In the genomic region with DNA sequence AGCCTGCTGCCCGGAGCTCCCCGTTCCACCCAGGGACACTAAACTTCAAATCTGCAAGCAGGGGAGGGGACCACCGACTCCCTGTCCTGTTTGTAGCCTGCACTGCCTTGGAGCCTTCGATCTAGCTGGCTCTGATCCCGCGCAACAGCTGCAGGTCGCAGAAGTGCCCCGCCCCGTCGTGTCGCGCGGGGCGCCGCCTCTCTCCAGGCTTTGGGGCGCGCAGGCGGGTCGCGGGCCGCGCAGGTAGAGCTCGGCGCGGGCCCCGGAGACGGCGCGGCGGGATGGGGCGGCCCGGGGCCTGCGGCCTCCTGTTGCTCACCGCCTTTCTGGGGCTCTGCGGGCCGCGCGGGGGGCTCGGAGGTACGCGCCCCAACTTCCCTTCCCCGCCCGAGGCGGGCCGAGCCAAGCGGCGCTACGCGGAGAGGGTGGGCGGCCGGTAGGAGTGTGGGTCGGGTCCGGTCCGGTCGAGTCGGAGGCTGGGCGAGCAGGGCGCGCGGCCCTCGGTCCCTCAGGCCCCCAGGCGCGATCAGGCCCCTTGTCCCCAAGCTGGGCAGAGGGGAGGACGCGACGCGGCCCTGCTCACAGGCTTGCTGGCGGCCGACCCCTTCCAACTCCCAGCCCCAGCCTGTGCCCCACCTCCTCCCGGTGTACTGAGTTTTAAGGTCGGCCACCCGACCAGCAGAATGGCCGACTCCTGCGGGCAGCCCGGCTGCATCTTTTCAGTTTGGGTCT, we compare ENCODE assay signal across 8 mouse cellular contexts. TPM values are rescaled to one million over a fixed set of nuclear protein-coding genes. Genes with fewer than 3 reads are reported as not detected.
DNase-seq lines count a peak whose midpoint lies in the region; ATAC-seq and TF ChIP-seq lines count a peak whose summit lies in the region.

A gene (plus strand): TSS at position 185 of the 732 bp plus-strand sequence.

- TF ChIP-seq EP300 in heart, adult 2 months (IDR thresholded peaks at IDR 0.05; ENCODE audit: insufficient read depth, low read depth, low read length): no peak

- 3% methylated on average over 52 of the region's 75 CpGs for WGBS in heart, adult 2 months
- WGBS in heart, embryonic 15.5 days: 2% methylated on average over 65 of the region's 75 CpGs
- WGBS in midbrain, embryonic 12.5 days: under 1% methylated on average over 74 of the region's 75 CpGs

- peak; percentile 24 to 33 for DNase-seq in heart, adult 2 months
- DNase-seq in heart, adult 8-10 months (ENCODE audit: low spot score): no peak
- DNase-seq in kidney, postnatal 4 days: peak; percentile 70 to 79
- peak; percentile 69 for DNase-seq in thymus, postnatal 4 days
- no peak for DNase-seq in left cerebral cortex, postnatal 25 days (ENCODE audit: low spot score in 2 of 2)

- TF ChIP-seq CTCF in heart, adult 2 months (IDR thresholded peaks at IDR 0.05): no peak
- TF ChIP-seq CTCF in cortical plate, adult 2 months (IDR thresholded peaks at IDR 0.05; ENCODE audit: extremely low read depth, insufficient read depth, low read length): no peak

- H3K79me2 ChIP-seq in heart, adult 2 months (replicated peaks; ENCODE audit: control insufficient read depth, insufficient read depth, low read length): no peaks in the 10 kb centered on the region

- H3K27me3 ChIP-seq in heart, adult 2 months (ENCODE audit: control insufficient read depth, insufficient read depth, low read length): peaks cover 6% of the 10 kb centered on the region
- peaks cover 7% of the 10 kb centered on the region; the same call in 1 of the 2 replicates for H3K27me3 ChIP-seq in heart, embryonic 15.5 days
- peaks cover 38% of the 10 kb centered on the region for H3K27me3 ChIP-seq in midbrain, embryonic 12.5 days

- H3K9ac ChIP-seq in heart, adult 2 months (ENCODE audit: low read depth, low read length): peak within 1 kb of the TSS; percentile 78
- peak within 1 kb of the TSS; percentile 74 for H3K9ac ChIP-seq in heart, embryonic 15.5 days
- peak within 1 kb of the TSS; percentile 68 for H3K9ac ChIP-seq in midbrain, embryonic 12.5 days (replicated peaks)

- peak within 1 kb of the TSS; percentile 96 for H3K4me2 ChIP-seq in heart, embryonic 15.5 days
- H3K4me2 ChIP-seq in midbrain, embryonic 12.5 days (replicated peaks): peak within 1 kb of the TSS; percentile 98

- H3K27ac ChIP-seq in heart, adult 2 months: no peak within 1 kb of the TSS
- H3K27ac ChIP-seq in cortical plate, adult 2 months (ENCODE audit: insufficient read depth, low read length): no peak within 1 kb of the TSS
- peak within 1 kb of the TSS; percentile 22; the same call in 1 of the 2 replicates for H3K27ac ChIP-seq in heart, embryonic 15.5 days
- no peak within 1 kb of the TSS for H3K27ac ChIP-seq in midbrain, embryonic 12.5 days (replicated peaks)

- no peak for TF ChIP-seq POLR2A in heart, adult 2 months (IDR thresholded peaks at IDR 0.05; ENCODE audit: insufficient read depth, low read depth, low read length)
- no peak for TF ChIP-seq POLR2A in cortical plate, adult 2 months (IDR thresholded peaks at IDR 0.05; ENCODE audit: extremely low read depth, insufficient read depth, low read length)

- H3K9me3 ChIP-seq in heart, embryonic 15.5 days (replicated peaks): no peaks in the 10 kb centered on the region
- no peaks in the 10 kb centered on the region for H3K9me3 ChIP-seq in midbrain, embryonic 12.5 days

- ATAC-seq in heart, embryonic 15.5 days (replicated peaks; ENCODE audit: insufficient number of reproducible peaks, insufficient read depth, low FRiP score, low read depth): peak; percentile 67
- ATAC-seq in midbrain, embryonic 12.5 days (ENCODE audit: low FRiP score, low read depth): peak; percentile 71

- no peaks in the 10 kb centered on the region; the same call in 1 of the 2 replicates for H3K4me1 ChIP-seq in heart, adult 2 months (ENCODE audit: control insufficient read depth, insufficient read depth, low read length)
- H3K4me1 ChIP-seq in cortical plate, adult 2 months (ENCODE audit: control insufficient read depth, insufficient read depth, low read length): no peaks in the 10 kb centered on the region
- H3K4me1 ChIP-seq in heart, embryonic 15.5 days (replicated peaks): peaks cover 12% of the 10 kb centered on the region
- H3K4me1 ChIP-seq in midbrain, embryonic 12.5 days: peaks cover 6% of the 10 kb centered on the region; the same call in 1 of the 2 replicates

- intact Hi-C loops in heart, adult 2 months (cut with DNase I): no loop called here
- intact Hi-C loops in left cerebral cortex, postnatal 25 days (cut with DNase I): no loop called here

- H3K4me3 ChIP-seq in heart, adult 2 months: peak within 1 kb of the TSS; percentile 46
- H3K4me3 ChIP-seq in cortical plate, adult 2 months (ENCODE audit: insufficient read depth, low read length): peak within 1 kb of the TSS; percentile 33; the same call in 1 of the 2 replicates
- H3K4me3 ChIP-seq in heart, embryonic 15.5 days: peak within 1 kb of the TSS; percentile 77
- peak within 1 kb of the TSS; percentile 66 for H3K4me3 ChIP-seq in midbrain, embryonic 12.5 days

- H3K36me3 ChIP-seq in heart, adult 2 months (ENCODE audit: control insufficient read depth, insufficient read depth, low read length): no peaks in the 10 kb centered on the region
- H3K36me3 ChIP-seq in heart, embryonic 15.5 days: no peaks in the 10 kb centered on the region
- no peaks in the 10 kb centered on the region for H3K36me3 ChIP-seq in midbrain, embryonic 12.5 days

RNA-seq across cellular contexts. Expression of the gene that starts here (rescaled TPM):
- 1 to 10 TPM; 2.0 to 2.3 TPM for total RNA-seq in heart, adult 2 months (2021)
- 1.4 and 1.8 TPM in 2 replicates for polyA plus RNA-seq in heart, adult 2 months (2012; rRNA removed)
- total RNA-seq in heart, adult 8-10 months (2022): 1 to 10 TPM; 2.8 to 4.1 (median 3.2) TPM
- 0.89 and 1.1 TPM in 2 replicates for polyA plus RNA-seq in cortical plate, adult 2 months (2012; rRNA removed)
- 2.2 and 2.8 TPM in 2 replicates for polyA plus RNA-seq in heart, embryonic 15.5 days (2015; fragmentation: Nextera tagmentation; extraction: Ambion mirVana)
- polyA plus RNA-seq in midbrain, embryonic 12.5 days (2016; fragmentation: Nextera tagmentation; extraction: Ambion mirVana): 1.8 and 2.0 TPM in 2 replicates
- total RNA-seq in left cerebral cortex, postnatal 25 days (2021): 1 to 10 TPM in 1 of 2 experiments, under 1 TPM in 1; 0.85 to 1.2 TPM

Comparison
In these comparisons a context has a peak if more than half of its experiments do, and no peak if none do; other contexts are left out.
1. DNase-seq: peak in heart, adult 2 months (2 of 2), kidney, postnatal 4 days (2 of 2) and thymus, postnatal 4 days (single experiment); none in heart, adult 8-10 months (single experiment) and left cerebral cortex, postnatal 25 days (0 of 2).
2. Peak in every context shown above with its lines, with median percentiles within 50 percentile points of each other: H3K4me3 ChIP-seq and H3K9ac ChIP-seq.